Mouse (Mus musculus): ENCODE measurements at regions not wholly inside any gene's neighbourhood (a gene's known extent, or its start where the extent isn't known, plus 50 kb on each side); places are given as distances from the start of the nearest gene placed in this dataset.

DNA sequence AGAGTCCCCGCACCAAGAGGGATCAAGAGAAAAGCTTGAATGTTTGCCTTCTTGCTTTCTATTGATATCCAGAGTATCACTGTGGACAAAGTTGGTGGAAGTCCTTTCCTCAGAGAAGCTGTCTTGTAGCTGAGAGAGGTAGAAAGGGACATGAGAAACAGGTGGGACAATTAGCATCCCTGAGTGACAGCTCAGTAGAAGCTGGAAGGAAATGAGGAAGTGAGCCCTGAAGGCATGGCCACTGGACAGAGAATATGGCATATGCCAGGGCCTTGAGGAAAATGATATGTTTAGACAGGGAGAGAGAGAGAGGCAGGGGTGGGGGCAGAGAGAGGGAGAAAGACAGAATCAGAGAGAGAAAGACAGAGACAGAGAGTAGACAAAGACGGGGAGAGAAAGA lies 241.4 kb downstream of the Nuak1 start:
- DNase-seq (ENCODE audit: low spot score) (no peak), ATAC-seq (ENCODE audit: low FRiP score, low TSS enrichment) (no peak)
- Histone ChIP-seq H3K4me3 (ENCODE audit: low read depth, low read length) (no peak overlapping the region), H3K27ac (replicated peaks) (no peak overlapping the region), H3K4me2 (replicated peaks; ENCODE audit: low read depth) (no peak overlapping the region), H3K27me3 (ENCODE audit: control insufficient read depth, insufficient read depth, low read length) (no peaks in the 10 kb centered on the region), H3K9ac (ENCODE audit: low read length) (no peak overlapping the region), H3K9me3 (ENCODE audit: control insufficient read depth, low read length) (no peaks in the 10 kb centered on the region), H3K36me3 (ENCODE audit: control insufficient read depth, insufficient read depth, low read length) (no peaks in the 10 kb centered on the region), H3K4me1 (replicated peaks; ENCODE audit: control insufficient read depth, insufficient read depth) (no peaks in the 10 kb centered on the region)
- 78% methylated on average over 2 of the region's 2 CpGs for WGBS
- no peak for TF ChIP-seq CTCF (IDR thresholded peaks at IDR 0.05; ENCODE audit: low read depth)
- TF ChIP-seq EP300 (optimal IDR thresholded peaks at IDR 0.05), result no peak

GRCm38 (mm10) chr10:84201785-84202184 lies 238.6 kb downstream of the Nuak1 start:
- Histone ChIP-seq H3K27ac (replicated peaks) (no peak overlapping the region), H3K4me2 (replicated peaks; ENCODE audit: low read depth) (no peak overlapping the region), H3K36me3 (ENCODE audit: control insufficient read depth, insufficient read depth, low read length) (no peaks in the 10 kb centered on the region), H3K27me3 (ENCODE audit: control insufficient read depth, insufficient read depth, low read length) (no peaks in the 10 kb centered on the region), H3K4me3 (ENCODE audit: low read depth, low read length) (no peak overlapping the region), H3K9me3 (ENCODE audit: control insufficient read depth, low read length) (no peaks in the 10 kb centered on the region), H3K9ac (ENCODE audit: low read length) (no peak overlapping the region), H3K4me1 (replicated peaks; ENCODE audit: control insufficient read depth, insufficient read depth) (no peaks in the 10 kb centered on the region)
- TF ChIP-seq CTCF (IDR thresholded peaks at IDR 0.05; ENCODE audit: low read depth), result no peak
- TF ChIP-seq EP300 (optimal IDR thresholded peaks at IDR 0.05), result no peak
- ATAC-seq (ENCODE audit: low FRiP score, low TSS enrichment), result no peak
- WGBS, result 41% methylated on average over 3 of the region's 3 CpGs
- no peak for DNase-seq (ENCODE audit: low spot score)

- Histone ChIP-seq H3K36me3 (ENCODE audit: control insufficient read depth, insufficient read depth, low read length) (no peaks in the 10 kb centered on the region), H3K9ac (ENCODE audit: low read length) (no peak overlapping the region), H3K9me3 (ENCODE audit: control insufficient read depth, low read length) (no peaks in the 10 kb centered on the region), H3K27ac (replicated peaks) (no peak overlapping the region), H3K4me1 (replicated peaks; ENCODE audit: control insufficient read depth, insufficient read depth) (no peaks in the 10 kb centered on the region), H3K27me3 (ENCODE audit: control insufficient read depth, insufficient read depth, low read length) (no peaks in the 10 kb centered on the region), H3K4me2 (replicated peaks; ENCODE audit: low read depth) (no peak overlapping the region), H3K4me3 (ENCODE audit: low read depth, low read length) (no peak overlapping the region)
- 72% methylated on average over 5 of the region's 5 CpGs for WGBS
- ATAC-seq (ENCODE audit: low FRiP score, low TSS enrichment), result no peak
- TF ChIP-seq EP300 (optimal IDR thresholded peaks at IDR 0.05) (no peak), CTCF (IDR thresholded peaks at IDR 0.05; ENCODE audit: low read depth) (no peak)
- no peak for DNase-seq (ENCODE audit: low spot score)
Measured at GRCm38 (mm10) chr10:84212096-84212785, 228.2 kb downstream of the Nuak1 start.

- TF ChIP-seq CTCF (IDR thresholded peaks at IDR 0.05; ENCODE audit: low read depth) (no peak), EP300 (optimal IDR thresholded peaks at IDR 0.05) (no peak)
- no peak overlapping the region for H3K27ac ChIP-seq (replicated peaks)
- no peaks in the 10 kb centered on the region for H3K9me3 ChIP-seq (ENCODE audit: control insufficient read depth, low read length)
- H3K27me3 ChIP-seq (ENCODE audit: control insufficient read depth, insufficient read depth, low read length), result no peaks in the 10 kb centered on the region
- DNase-seq (ENCODE audit: low spot score) (no peak), ATAC-seq (ENCODE audit: low FRiP score, low TSS enrichment) (no peak)
- no peak overlapping the region for H3K4me3 ChIP-seq (ENCODE audit: low read depth, low read length)
- no peak overlapping the region for H3K9ac ChIP-seq (ENCODE audit: low read length)
- no peaks in the 10 kb centered on the region for H3K36me3 ChIP-seq (ENCODE audit: control insufficient read depth, insufficient read depth, low read length)
- H3K4me1 ChIP-seq (replicated peaks; ENCODE audit: control insufficient read depth, insufficient read depth), result no peaks in the 10 kb centered on the region
- H3K4me2 ChIP-seq (replicated peaks; ENCODE audit: low read depth), result no peak overlapping the region
Measured at GRCm38 (mm10) chr10:84214812-84215211, 225.6 kb downstream of the Nuak1 start.

GRCm38 (mm10) chr10:84229224-84229921 lies 211.0 kb downstream of the Nuak1 start:
- ATAC-seq (ENCODE audit: low FRiP score, low TSS enrichment) (no peak), DNase-seq (ENCODE audit: low spot score) (no peak)
- H3K9ac ChIP-seq (ENCODE audit: low read length), result no peak overlapping the region
- H3K4me2 ChIP-seq (replicated peaks; ENCODE audit: low read depth), result no peak overlapping the region
- H3K27me3 ChIP-seq (ENCODE audit: control insufficient read depth, insufficient read depth, low read length), result no peaks in the 10 kb centered on the region
- no peaks in the 10 kb centered on the region for H3K36me3 ChIP-seq (ENCODE audit: control insufficient read depth, insufficient read depth, low read length)
- H3K4me3 ChIP-seq (ENCODE audit: low read depth, low read length), result no peak overlapping the region
- 67% methylated on average over 7 of the region's 7 CpGs for WGBS
- no peaks in the 10 kb centered on the region for H3K9me3 ChIP-seq (ENCODE audit: control insufficient read depth, low read length)
- no peaks in the 10 kb centered on the region for H3K4me1 ChIP-seq (replicated peaks; ENCODE audit: control insufficient read depth, insufficient read depth)
- H3K27ac ChIP-seq (replicated peaks), result no peak overlapping the region
- TF ChIP-seq CTCF (IDR thresholded peaks at IDR 0.05; ENCODE audit: low read depth) (no peak), EP300 (optimal IDR thresholded peaks at IDR 0.05) (no peak)
